In genomic region chr8:70439055-70439847, GRCm38 (mm10) we compare ENCODE assay signal across 8 mouse cellular contexts. TPM values are rescaled to one million over a fixed set of nuclear protein-coding genes. Genes with fewer than 3 reads are reported as not detected.
A peak's percentile ranks its signal among the peaks of the same experiment; 100 is the strongest.
DNase-seq lines count a peak whose midpoint lies in the region; ATAC-seq lines count a peak whose summit lies in the region.

TSS of gene Crtc1 (minus strand) at chr8:70439579.

- H3K9ac ChIP-seq in hindbrain, embryonic 16.5 days (ENCODE audit: low read depth, low read length): peak within 1 kb of the TSS; percentile 76

- H3K9me3 ChIP-seq in hindbrain, embryonic 16.5 days (ENCODE audit: control insufficient read depth, low read length): no peaks in the 10 kb centered on the region

- peaks cover 6% of the 10 kb centered on the region; the same call in 1 of the 2 replicates for H3K79me2 ChIP-seq in macrophage (ENCODE audit: inconsistent target)

- H3K4me1 ChIP-seq in hindbrain, embryonic 16.5 days (ENCODE audit: control insufficient read depth, insufficient read depth, low read depth, low read length): peaks cover 10% of the 10 kb centered on the region

- peak; percentile 98 for ATAC-seq in hindbrain, embryonic 16.5 days

- H3K4me3 ChIP-seq in hindbrain, embryonic 16.5 days (ENCODE audit: low read length): peak within 1 kb of the TSS; percentile 66
- H3K4me3 ChIP-seq in macrophage (ENCODE audit: inconsistent target): peak within 1 kb of the TSS; percentile 35

- WGBS in hindbrain, embryonic 16.5 days: under 1% methylated on average over 60 of the region's 70 CpGs
- WGBS in macrophage (ENCODE audit: missing documents): under 1% methylated on average over 52 of the region's 70 CpGs

- H3K27ac ChIP-seq in hindbrain, embryonic 16.5 days (ENCODE audit: low read depth, low read length): peak within 1 kb of the TSS; percentile 88
- no peak within 1 kb of the TSS for H3K27ac ChIP-seq in macrophage

- H3K4me2 ChIP-seq in hindbrain, embryonic 16.5 days (ENCODE audit: low read length): peak within 1 kb of the TSS; percentile 79

- H3K27me3 ChIP-seq in hindbrain, embryonic 16.5 days (replicated peaks; ENCODE audit: control insufficient read depth, insufficient read depth, low read length): no peaks in the 10 kb centered on the region

- H3K36me3 ChIP-seq in hindbrain, embryonic 16.5 days (ENCODE audit: control insufficient read depth, insufficient read depth, low read length): no peaks in the 10 kb centered on the region
- H3K36me3 ChIP-seq in macrophage (ENCODE audit: inconsistent target): no peaks in the 10 kb centered on the region

- DNase-seq in T-cell, adult 2 months (ENCODE audit: low spot score): peak; percentile 99
- DNase-seq in cerebellum, postnatal 36 days: peak; percentile 95 to 98
- peak; percentile 97 for DNase-seq in gastrocnemius, adult 18-20 months (ENCODE audit: low spot score)
- DNase-seq in left cerebral cortex, adult 18-20 months (ENCODE audit: low spot score in 2 of 2): peak; percentile 94 to 96
- DNase-seq in right cerebral cortex, adult 18-20 months: peak; percentile 96
- peak; percentile 83 for DNase-seq in urinary bladder, postnatal 10 days (ENCODE audit: low spot score)

RNA-seq across cellular contexts. Expression of gene Crtc1, which starts in this region (rescaled TPM):
- total RNA-seq in gastrocnemius, adult 18-20 months (2021): 1 to 10 TPM; 7.7 to 8.4 TPM
- 45.9 and 55.1 TPM in 2 replicates for polyA plus RNA-seq in hindbrain, embryonic 16.5 days (2015; fragmentation: Nextera tagmentation; extraction: Ambion mirVana)
- 100 to 1,000 TPM; 152 to 154 TPM for total RNA-seq in left cerebral cortex, adult 18-20 months (2021)
- total RNA-seq in macrophage (2018; cell fraction: chromatin; rRNA removed): 10 to 100 TPM in 17 of 26 experiments, 1 to 10 TPM in 9; 2.3 to 32.4 (median 16.7) TPM
- 1 to 10 TPM; 2.4 to 6.5 (median 4.5) TPM for total RNA-seq in macrophage (2018; cell fraction: cytosol; rRNA removed)
- total RNA-seq in macrophage (2018; cell fraction: nucleus; rRNA removed): 10 to 100 TPM in 13 of 26 experiments, 1 to 10 TPM in 13; 2.7 to 32.3 (median 9.9) TPM
- polyA plus RNA-seq in macrophage (2018): 3.6 to 9.4 TPM (median 4.1 TPM) in 3 replicates

Comparison
In these comparisons a context has a peak if more than half of its experiments do, and no peak if none do; other contexts are left out.
1. RNA of gene Crtc1 (total RNA-seq): 152 to 154 TPM in left cerebral cortex, adult 18-20 months; 7.7 to 8.4 TPM in gastrocnemius, adult 18-20 months; every median in the first group is over 10 times any median in the second.
2. Peak in every context shown above with its lines, with median percentiles within 50 percentile points of each other: DNase-seq.